Mouse (Mus musculus): ENCODE results near the gene Emsy.

DNA sequence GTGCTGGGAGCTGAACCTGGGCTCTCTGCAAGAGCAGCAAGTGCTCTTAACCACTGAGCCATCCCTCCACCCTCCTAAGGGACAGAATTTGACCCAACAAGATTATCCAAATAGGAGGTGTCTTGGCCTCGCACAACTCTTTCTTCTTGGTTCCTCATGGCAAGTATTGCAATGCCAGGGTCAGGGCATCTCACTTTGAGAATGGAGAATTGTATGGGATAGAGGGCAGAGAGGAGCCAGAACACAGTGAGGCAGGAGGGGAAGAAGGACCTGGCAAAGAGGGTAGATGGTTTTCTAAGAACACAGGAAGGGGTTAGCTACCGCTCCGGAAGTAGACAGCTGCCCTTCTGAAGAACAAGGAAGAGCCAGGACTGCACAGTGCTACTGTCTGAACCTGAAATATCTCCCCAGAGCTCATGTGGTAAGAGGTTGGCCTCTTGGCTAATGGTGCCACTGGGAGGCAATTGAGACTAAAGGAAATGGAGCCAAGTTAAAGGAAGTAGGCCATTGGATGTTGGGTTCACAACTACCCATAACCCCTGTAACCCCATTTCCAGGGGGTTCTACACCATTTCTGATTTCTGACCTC, 80.8 kb downstream of the Emsy start:
- no peak for TF ChIP-seq EP300 (IDR thresholded peaks at IDR 0.05; ENCODE audit: low read depth)
- TF ChIP-seq CTCF (IDR thresholded peaks at IDR 0.05; ENCODE audit: low read depth), result no peak

Measured in heart, postnatal 0 days (tissue).